Mouse (Mus musculus) liver, adult 10 weeks (tissue): ENCODE results near the gene Arfrp1. TPM values are rescaled to one million over a fixed set of nuclear protein-coding genes. Genes with fewer than 3 reads are reported as not detected.

Experiments
- polyA plus RNA-seq: library from polyadenylated mRNA; stranded (reverse); fragments of 350-450 nt; fragmentation: Illumina TruSeq; extraction: RNeasy Lipid Tissue Mini Kit (QIAGEN cat#74804); gene quantifications from one replicate; pipeline ENCODE4 v1.2.3, GENCODE M21; 2014; ENCODE audit warnings: low read depth, low replicate concordance

The Arfrp1 gene
- 22.1 TPM for polyA plus RNA-seq

DNA sequence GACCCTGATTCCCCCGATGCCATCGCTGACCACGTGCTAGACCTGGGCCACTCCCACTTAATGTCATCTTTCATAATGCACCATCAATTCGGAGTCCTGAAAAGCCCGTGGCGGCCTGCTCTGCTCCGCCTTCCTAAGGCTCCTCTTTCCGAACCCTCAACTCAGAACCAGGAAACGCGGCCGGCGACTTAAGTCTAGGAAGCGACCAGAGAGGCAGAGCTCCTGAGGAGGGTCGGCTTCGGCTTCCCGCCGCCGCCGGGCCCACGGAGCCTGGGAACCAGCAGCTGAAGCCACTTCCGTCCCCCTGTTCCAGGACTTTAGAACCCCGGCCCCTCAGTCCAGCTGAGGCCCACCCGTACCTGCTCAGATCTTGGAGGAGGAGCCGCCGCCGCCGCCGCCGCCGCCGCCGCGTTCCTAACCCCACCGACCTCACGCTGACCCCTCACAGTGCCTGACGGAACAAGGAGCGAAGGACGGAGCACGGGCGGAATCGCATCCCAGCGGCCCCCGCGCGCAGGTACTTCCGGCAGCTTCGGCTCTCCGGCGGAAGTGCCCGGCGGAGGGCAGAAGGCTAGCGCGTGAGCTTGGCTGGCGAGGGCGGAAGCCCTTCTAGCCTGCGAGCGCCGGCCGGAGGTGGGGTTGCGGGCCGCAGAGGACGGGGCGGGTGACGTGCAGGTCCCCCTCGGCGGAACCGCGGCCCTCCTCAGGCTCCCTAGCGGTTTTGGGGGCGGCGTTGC, at the start of gene Arfrp1, which contains the start of gene Zgpat:
TSS of gene Arfrp1 (minus strand) at position 545 of the 737 bp plus-strand sequence.
TSS of gene Zgpat (plus strand) at position 69 of the 737 bp plus-strand sequence.

DNA sequence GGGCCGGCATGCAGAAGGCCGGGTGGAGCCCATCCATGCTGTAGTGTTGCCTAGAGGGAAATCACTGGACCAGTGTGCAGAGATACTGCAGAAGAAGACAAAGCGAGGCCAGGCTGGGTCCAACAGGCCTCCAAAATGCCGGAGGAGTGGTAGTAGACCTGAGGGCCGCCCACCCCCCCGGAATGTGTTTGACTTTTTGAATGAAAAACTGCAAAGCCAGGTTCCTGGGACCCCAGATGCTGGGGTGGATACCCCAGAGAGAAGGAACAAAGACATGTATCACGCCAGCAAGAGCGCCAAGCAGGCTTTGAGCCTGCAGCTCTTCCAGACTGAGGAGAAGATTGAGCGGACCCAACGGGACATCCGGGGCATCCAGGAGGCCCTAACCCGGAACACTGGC, 14.6 kb upstream of the Arfrp1 start, which contains the start of gene Lime1:
TSS of gene Lime1 (plus strand) at position 301 of the 400 bp plus-strand sequence.

DNA sequence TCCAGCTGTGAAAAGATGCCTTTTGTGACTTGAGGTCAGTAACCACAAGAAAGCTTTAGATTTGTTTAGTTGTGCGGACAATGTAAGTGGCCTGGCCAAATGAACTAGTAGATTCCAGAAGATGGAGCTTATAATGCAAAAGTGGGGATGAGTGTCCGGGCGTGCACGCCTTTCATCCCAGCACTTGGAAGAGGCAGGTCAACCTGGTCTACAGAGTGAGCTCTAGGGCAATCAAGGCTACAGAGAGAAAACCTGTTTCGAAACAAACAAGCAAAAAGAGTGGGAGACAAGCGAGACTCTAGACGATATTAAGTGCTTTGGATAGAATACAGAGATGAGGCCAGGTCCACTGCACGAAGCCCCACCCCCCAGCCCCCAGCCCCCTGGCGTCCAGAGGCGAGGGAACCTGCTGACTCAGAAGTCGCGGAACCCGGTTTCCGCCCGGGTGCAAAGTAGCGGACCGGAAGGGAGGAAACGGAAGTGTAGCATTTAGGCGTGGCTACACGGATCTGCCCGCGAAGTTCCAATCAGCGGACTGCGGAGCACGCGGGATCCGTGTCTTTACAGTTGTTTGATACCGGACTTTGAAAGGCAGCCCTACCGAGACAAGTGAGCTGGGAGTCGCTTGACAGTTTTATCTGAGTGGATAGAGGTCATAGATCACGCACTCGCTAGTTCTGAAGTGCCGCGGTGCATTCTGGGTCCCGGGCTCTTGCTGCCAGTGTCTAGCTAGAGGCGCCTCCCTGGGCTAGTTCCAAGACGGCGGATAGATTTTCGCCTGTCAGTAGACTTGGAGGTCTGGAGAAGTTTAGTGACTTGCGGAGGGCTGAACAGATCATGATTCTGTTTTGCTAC, 45.7 kb downstream of the Arfrp1 start, which contains the start of gene Rtel1:
TSS of gene Rtel1 (plus strand) at position 492 of the 855 bp plus-strand sequence.

DNA sequence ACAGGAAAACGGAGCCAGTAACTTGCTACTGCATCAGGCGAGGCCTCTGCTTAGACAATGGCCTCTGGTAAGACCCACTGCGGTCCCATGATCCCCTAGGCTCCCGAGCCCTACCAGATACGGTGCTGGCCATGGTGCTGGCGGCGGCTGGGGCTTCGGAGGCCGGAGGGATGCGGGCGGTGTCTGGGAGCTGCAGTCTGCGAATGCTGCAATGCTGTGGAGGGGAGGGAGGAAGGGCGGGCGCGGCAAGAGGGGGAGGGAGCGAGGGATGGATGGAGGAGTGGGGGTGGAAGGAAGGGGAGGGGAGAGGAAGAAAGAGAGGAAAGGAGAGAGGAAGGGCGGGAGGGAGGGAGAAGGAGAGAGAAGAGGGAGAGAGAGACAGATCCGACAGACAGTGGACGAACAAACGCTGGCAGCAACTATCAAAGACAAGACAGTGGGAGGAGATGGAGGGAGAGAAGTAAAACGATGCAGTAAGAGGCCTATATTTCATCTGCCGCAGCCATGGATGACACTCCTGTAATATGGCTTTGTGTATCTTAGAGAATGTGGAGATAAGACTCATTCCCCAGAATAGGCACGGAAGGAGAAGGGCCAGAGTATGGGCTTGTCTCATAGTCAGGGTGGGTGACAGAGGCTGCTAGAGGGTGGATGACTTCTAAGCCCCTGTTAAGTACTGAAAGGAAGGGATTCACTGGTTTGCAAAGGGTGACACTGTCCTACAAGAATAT, 51.0 kb downstream of the Arfrp1 start, which contains the start of gene Stmn3:
TSS of gene Stmn3 (minus strand) at position 421 of the 731 bp plus-strand sequence.

Other genes starting within 250 kb of the Arfrp1 start
- gene Kcnq2, start 230.1 kb downstream of the Arfrp1 start, polyA plus RNA-seq = not detected
- not detected for gene Eef1a2, start 208.4 kb downstream of the Arfrp1 start, polyA plus RNA-seq
- gene Ppdpf, start 178.2 kb downstream of the Arfrp1 start, polyA plus RNA-seq = 20.3 TPM
- 1.6 TPM for gene Ptk6, start 162.6 kb downstream of the Arfrp1 start, polyA plus RNA-seq
- not detected for gene Srms, start 152.2 kb downstream of the Arfrp1 start, polyA plus RNA-seq
- not detected for gene Fndc11, start 145.4 kb downstream of the Arfrp1 start, polyA plus RNA-seq
- gene Helz2, start 123.4 kb downstream of the Arfrp1 start, polyA plus RNA-seq = 8.3 TPM
- 5.7 TPM for gene Gmeb2, start 77.4 kb downstream of the Arfrp1 start, polyA plus RNA-seq
- not detected for gene Stmn3, start 50.9 kb downstream of the Arfrp1 start, polyA plus RNA-seq
- 4.1 TPM for gene Rtel1, start 45.7 kb downstream of the Arfrp1 start, polyA plus RNA-seq
- gene Zgpat, start 476 bp downstream of the Arfrp1 start, polyA plus RNA-seq = 1.6 TPM
- gene Lime1, start 14.7 kb upstream of the Arfrp1 start, polyA plus RNA-seq = 0.50 TPM
- gene Zbtb46, start 94.0 kb upstream of the Arfrp1 start, polyA plus RNA-seq = 2.7 TPM
- not detected for gene Abhd16b, start 127.8 kb upstream of the Arfrp1 start, polyA plus RNA-seq
- gene Tpd52l2, start 131.7 kb upstream of the Arfrp1 start, polyA plus RNA-seq = 17.1 TPM
- 19.5 TPM for gene Dnajc5, start 155.1 kb upstream of the Arfrp1 start, polyA plus RNA-seq
- 17.9 TPM for gene Uckl1, start 219.5 kb upstream of the Arfrp1 start, polyA plus RNA-seq
- gene Prpf6, start 226.5 kb upstream of the Arfrp1 start, polyA plus RNA-seq = 14.8 TPM
- 4.4 TPM for gene Zfp512b, start 227.4 kb upstream of the Arfrp1 start, polyA plus RNA-seq
- 0.77 TPM for gene Samd10, start 233.8 kb upstream of the Arfrp1 start, polyA plus RNA-seq